Mouse (Mus musculus) forebrain, embryonic 16.5 days (tissue): ENCODE data around the gene T2. TPM values are rescaled to one million over a fixed set of nuclear protein-coding genes. Genes with fewer than 3 reads are reported as not detected.

Experiments
- ATAC-seq: fragments of 200-750 bp; cut with Nextera tagmentation; 2 replicates; pipeline ENCODE4 v1.8.0; 2017; ENCODE audit warnings: mild to moderate bottlenecking, moderate library complexity
- H3K27ac ChIP-seq: fragments of 300-500 bp; sonication (generic); 2 replicates; pipeline ENCODE4 v1.5.1; 2014; ENCODE audit warnings: low read length, control low read depth
- H3K27me3 ChIP-seq: fragments of 300-500 bp; sonication (generic); replicated peaks from 2 replicates; pipeline ENCODE4 v1.6.1; 2014; ENCODE audit warnings: low read length; ENCODE audit not compliant: control insufficient read depth, insufficient read depth
- H3K36me3 ChIP-seq: fragments of 300-500 bp; sonication (generic); 2 replicates; pipeline ENCODE4 v1.6.1; 2014; ENCODE audit not compliant: control insufficient read depth, insufficient read depth
- H3K4me1 ChIP-seq: fragments of 300-500 bp; sonication (generic); replicated peaks from 2 replicates; pipeline ENCODE4 v1.6.1; 2014; ENCODE audit warnings: low read length; ENCODE audit not compliant: control insufficient read depth, insufficient read depth
- H3K4me2 ChIP-seq: fragments of 300-500 bp; sonication (generic); 2 replicates; pipeline ENCODE4 v1.6.1; 2014; ENCODE audit warnings: mild to moderate bottlenecking, low read length, control low read depth
- H3K4me3 ChIP-seq: fragments of 300-500 bp; sonication (generic); replicated peaks from 2 replicates; pipeline ENCODE4 v1.5.1; 2014; ENCODE audit warnings: mild to moderate bottlenecking, low read length, control low read depth
- H3K9ac ChIP-seq: fragments of 300-500 bp; sonication (generic); replicated peaks from 2 replicates; pipeline ENCODE4 v1.6.1; 2014; ENCODE audit warnings: low read depth, low read length, control low read depth
- H3K9me3 ChIP-seq: fragments of 300-500 bp; sonication (generic); 2 replicates; pipeline ENCODE4 v1.6.1; 2016; ENCODE audit warnings: low read length; ENCODE audit not compliant: control insufficient read depth
- WGBS: fragments of 180-500 bp; shearing (Covaris S2); extraction: QIAGEN DNeasy Blood & Tissue Kit; methylation state at CpG from one replicate; pipeline ENCODE4 v1.1.7; 2014; 5-methylcytosine and 5-hydroxymethylcytosine counted together
- polyA plus RNA-seq: library from polyadenylated mRNA; unstranded; fragments of >200 nt; fragmentation: Nextera tagmentation; extraction: Ambion mirVana; gene quantifications from 2 replicates; pipeline ENCODE4 v1.2.1, GENCODE M21; 2015

Gene T2
- polyA plus RNA-seq, 1 experiment from 2014 or later, result 0.22 TPM

- no peak for ATAC-seq
- Histone ChIP-seq H3K4me1 (no peaks in the 10 kb centered on the region), H3K4me3 (no peak overlapping the region), H3K9ac (no peak overlapping the region), H3K9me3 (no peaks in the 10 kb centered on the region), H3K27me3 (no peaks in the 10 kb centered on the region), H3K4me2 (no peak overlapping the region), H3K36me3 (no peaks in the 10 kb centered on the region), H3K27ac (no peak overlapping the region)
- 62% methylated on average over 9 of the region's 9 CpGs for WGBS
Observed at GRCm38 (mm10) chr17:8447676-8448192, 91.9 kb downstream of the T2 start.

GRCm38 (mm10) chr17:8448324-8448723 lies 92.5 kb downstream of the T2 start:
- H3K4me2 ChIP-seq, result no peak overlapping the region
- ATAC-seq, result no peak
- no peaks in the 10 kb centered on the region for H3K4me1 ChIP-seq
- 72% methylated on average over 3 of the region's 3 CpGs for WGBS
- no peaks in the 10 kb centered on the region for H3K9me3 ChIP-seq
- no peak overlapping the region for H3K27ac ChIP-seq
- H3K4me3 ChIP-seq, result no peak overlapping the region
- H3K9ac ChIP-seq, result no peak overlapping the region
- H3K27me3 ChIP-seq, result no peaks in the 10 kb centered on the region
- H3K36me3 ChIP-seq, result no peaks in the 10 kb centered on the region

- no peak for ATAC-seq
- no peaks in the 10 kb centered on the region for H3K36me3 ChIP-seq
- WGBS, result 62% methylated on average over 6 of the region's 6 CpGs
- H3K9ac ChIP-seq, result no peak overlapping the region
- H3K27me3 ChIP-seq, result no peaks in the 10 kb centered on the region
- H3K27ac ChIP-seq, result no peak overlapping the region
- H3K4me2 ChIP-seq, result no peak overlapping the region
- no peak overlapping the region for H3K4me3 ChIP-seq
- peaks cover 7% of the 10 kb centered on the region; the same call in 1 of the 2 replicates for H3K4me1 ChIP-seq
- no peaks in the 10 kb centered on the region for H3K9me3 ChIP-seq
Observed at GRCm38 (mm10) chr17:8455196-8455595, 99.4 kb downstream of the T2 start.

- Histone ChIP-seq H3K4me1 (peaks cover 7% of the 10 kb centered on the region; the same call in 1 of the 2 replicates), H3K27me3 (no peaks in the 10 kb centered on the region), H3K27ac (no peak overlapping the region), H3K9ac (no peak overlapping the region), H3K9me3 (no peaks in the 10 kb centered on the region), H3K36me3 (no peaks in the 10 kb centered on the region), H3K4me2 (no peak overlapping the region), H3K4me3 (no peak overlapping the region)
- 64% methylated on average over 7 of the region's 7 CpGs for WGBS
- no peak for ATAC-seq
Observed at GRCm38 (mm10) chr17:8455601-8456000, 99.8 kb downstream of the T2 start.

GRCm38 (mm10) chr17:8456856-8457460 lies 101.2 kb downstream of the T2 start:
- 0 out of 2 replicates have a peak overlapping the region, but pooled peaks have one; percentile 10 for H3K27ac ChIP-seq
- WGBS, result 45% methylated on average over 9 of the region's 9 CpGs

GRCm38 (mm10) chr17:8461568-8461967 lies 105.8 kb downstream of the T2 start:
- Histone ChIP-seq H3K27me3 (no peaks in the 10 kb centered on the region), H3K27ac (no peak overlapping the region), H3K9me3 (no peaks in the 10 kb centered on the region), H3K9ac (no peak overlapping the region), H3K4me3 (no peak overlapping the region), H3K4me2 (no peak overlapping the region), H3K4me1 (peaks cover 9% of the 10 kb centered on the region), H3K36me3 (no peaks in the 10 kb centered on the region)
- 7% methylated on average over 4 of the region's 4 CpGs for WGBS
- no peak for ATAC-seq

More at GRCm38 (mm10) chr17:8456856-8457460, 101.2 kb downstream of the T2 start:
- Histone ChIP-seq H3K9me3 (no peaks in the 10 kb centered on the region), H3K4me3 (no peak overlapping the region), H3K27me3 (no peaks in the 10 kb centered on the region), H3K36me3 (no peaks in the 10 kb centered on the region), H3K4me1 (peaks cover 7% of the 10 kb centered on the region; the same call in 1 of the 2 replicates), H3K4me2 (no peak overlapping the region), H3K9ac (no peak overlapping the region)
- no peak; the same call in 1 of the 2 replicates for ATAC-seq

GRCm38 (mm10) chr17:8463482-8464128 lies 107.8 kb downstream of the T2 start:
- Histone ChIP-seq H3K4me3 (no peak overlapping the region), H3K9ac (no peak overlapping the region), H3K4me2 (no peak overlapping the region), H3K4me1 (peaks cover 2% of the 10 kb centered on the region; the same call in 1 of the 2 replicates), H3K36me3 (no peaks in the 10 kb centered on the region), H3K27me3 (no peaks in the 10 kb centered on the region), H3K9me3 (no peaks in the 10 kb centered on the region), H3K27ac (no peak overlapping the region)
- peak; percentile 80 for ATAC-seq
- 28% methylated on average over 9 of the region's 9 CpGs for WGBS

- Histone ChIP-seq H3K4me2 (no peak overlapping the region), H3K9me3 (no peaks in the 10 kb centered on the region), H3K27ac (no peak overlapping the region), H3K36me3 (no peaks in the 10 kb centered on the region), H3K27me3 (no peaks in the 10 kb centered on the region), H3K4me1 (peaks cover 2% of the 10 kb centered on the region; the same call in 1 of the 2 replicates), H3K9ac (no peak overlapping the region), H3K4me3 (no peak overlapping the region)
- ATAC-seq, result no peak
- 89% methylated on average over 3 of the region's 3 CpGs for WGBS
Observed at GRCm38 (mm10) chr17:8467771-8468170, 112.0 kb downstream of the T2 start.

GRCm38 (mm10) chr17:8468716-8469344 lies 113.0 kb downstream of the T2 start:
- H3K27me3 ChIP-seq, result no peaks in the 10 kb centered on the region
- no peak overlapping the region for H3K4me2 ChIP-seq
- H3K27ac ChIP-seq, result no peak overlapping the region
- WGBS, result 16% methylated on average over 19 of the region's 19 CpGs
- H3K9me3 ChIP-seq, result no peaks in the 10 kb centered on the region
- no peaks in the 10 kb centered on the region for H3K4me1 ChIP-seq
- H3K4me3 ChIP-seq, result no peak overlapping the region
- no peak overlapping the region for H3K9ac ChIP-seq
- peak; percentile 83; the same call in 1 of the 2 replicates for ATAC-seq
- no peaks in the 10 kb centered on the region for H3K36me3 ChIP-seq
